Mouse (Mus musculus) retina, postnatal 7 days (tissue): Measurements from ENCODE around the gene Serpina3g.

Experiments
- DNase-seq: peaks from one replicate; pipeline ENCODE4 v3.0.0-alpha.2; 2012; ENCODE audit warnings: low read depth, low spot score

Serpina3g gene

DNA sequence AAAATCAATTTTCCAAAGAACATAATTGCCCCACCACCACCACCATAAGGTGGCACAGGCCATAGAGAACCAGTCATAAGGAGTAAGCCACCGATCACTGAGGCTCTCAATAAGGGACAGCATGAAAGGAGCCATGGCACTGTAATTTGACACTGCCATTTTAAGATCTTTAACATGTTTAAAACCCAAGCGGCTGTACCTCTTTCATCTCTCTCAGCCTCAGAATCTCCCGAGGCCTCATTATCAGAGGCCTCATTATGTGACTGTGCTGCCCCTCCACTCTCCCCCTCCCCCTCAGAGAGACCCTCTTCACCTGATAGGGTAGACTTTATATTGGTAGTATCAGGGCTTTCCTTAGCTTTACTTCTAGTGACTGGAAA is 43.0 kb downstream of the Serpina3g start:
- no peak for DNase-seq

DNA sequence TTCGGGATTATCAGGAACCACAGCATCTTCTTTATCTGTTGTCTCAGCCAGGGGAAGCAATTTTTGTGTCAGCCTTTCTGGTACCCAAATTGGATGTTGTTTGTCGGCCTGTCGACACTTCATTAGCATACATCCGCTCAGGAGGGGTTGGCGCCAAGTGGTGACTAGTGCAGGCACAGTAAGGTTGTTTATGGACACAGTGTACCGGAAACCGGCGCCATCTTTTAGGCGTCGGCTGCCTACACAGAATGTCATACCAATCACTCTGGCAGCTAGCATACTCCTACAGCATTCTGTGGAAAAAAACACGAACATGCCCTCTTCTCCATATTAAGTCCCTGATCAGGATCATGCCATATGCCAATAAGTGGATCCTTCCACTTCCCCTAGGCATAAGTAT is 47.3 kb downstream of the Serpina3g start:
- DNase-seq = no peak

DNA sequence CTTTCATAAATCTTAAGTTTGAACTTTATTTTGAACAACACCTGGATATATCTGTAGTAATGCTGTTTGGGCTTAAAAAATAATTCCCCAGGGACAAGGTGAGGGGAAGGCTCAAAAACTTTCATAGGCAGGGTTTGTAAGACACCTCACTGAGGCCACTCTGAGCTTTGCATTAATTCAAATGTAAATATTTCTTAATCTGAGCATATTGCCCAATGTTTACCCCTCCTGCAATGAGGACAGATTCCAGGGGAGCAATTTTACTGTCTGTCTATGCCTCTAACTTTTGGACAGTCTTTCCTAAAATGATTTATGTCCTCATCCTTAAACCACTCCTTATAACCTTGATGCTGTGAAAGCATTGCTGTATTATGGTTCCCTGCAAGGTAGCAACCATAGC is 52.3 kb downstream of the Serpina3g start:
- no peak for DNase-seq

GRCm38 (mm10) chr12:104289872-104290271 is 53.8 kb downstream of the Serpina3g start:
- no peak for DNase-seq
